ENCODE assay signal across 8 mouse cellular contexts in genomic region chr19:9911314-9911754, GRCm38 (mm10). TPM values are rescaled to one million over a fixed set of nuclear protein-coding genes. Genes with fewer than 3 reads are reported as not detected.
DNase-seq lines count a peak whose midpoint lies in the region; ATAC-seq and TF ChIP-seq lines count a peak whose summit lies in the region.

No protein-coding gene starts in this region.

- peak; percentile 55 for TF ChIP-seq RAD21 in CH12.LX (IDR thresholded peaks at IDR 0.05; ENCODE audit: low read depth, low read length)

- peaks cover 0 to 3% of the 10 kb centered on the region in 2 experiments for H3K36me3 ChIP-seq in CH12.LX (replicated peaks in 1 of 2; ENCODE audit: control insufficient read depth in 1 of 2, insufficient read depth in 1 of 2, low read length in 1 of 2)
- H3K36me3 ChIP-seq in heart, embryonic 14.5 days (ENCODE audit: control insufficient read depth, insufficient read depth, low read length): no peaks in the 10 kb centered on the region
- H3K36me3 ChIP-seq in macrophage (ENCODE audit: inconsistent target): no peaks in the 10 kb centered on the region

- H3K9me3 ChIP-seq in CH12.LX (replicated peaks; ENCODE audit: low read length): no peaks in the 10 kb centered on the region
- no peaks in the 10 kb centered on the region for H3K9me3 ChIP-seq in heart, embryonic 14.5 days (ENCODE audit: control insufficient read depth, low read length)

- H3K27me3 ChIP-seq in CH12.LX (replicated peaks): no peaks in the 10 kb centered on the region
- H3K27me3 ChIP-seq in heart, embryonic 14.5 days (ENCODE audit: control insufficient read depth, insufficient read depth, low read length): no peaks in the 10 kb centered on the region

- in situ Hi-C loops in CH12.LX (cut with MboI; ENCODE audit: low pct_ligation_motif_present, low pct_unique_long_range_greater_than_20kb, low sequenced_read_pairs): loop anchor here (5.0 kb wide), 2 partner anchors 126 to 291 kb away; partner anchors contain the start of genes Fen1 and Tmem258

- H3K79me2 ChIP-seq in CH12.LX (replicated peaks; ENCODE audit: control insufficient read depth, extremely low read depth, insufficient read depth, poor library complexity, severe bottlenecking) (no peaks in the 10 kb centered on the region), macrophage (ENCODE audit: inconsistent target) (peaks cover 16% of the 10 kb centered on the region; the same call in 1 of the 2 replicates)

- H3K4me3 ChIP-seq in CH12.LX (replicated peaks in 1 of 3; ENCODE audit: low read depth in 2 of 3, low read length in 2 of 3, poor library complexity in 1 of 3) (no peak overlapping the region), macrophage (ENCODE audit: inconsistent target) (no peak overlapping the region)
- peak overlapping the region in 1 of 2 experiments; percentile 8; a peak in 1 of 4 replicates for H3K4me3 ChIP-seq in heart, embryonic 14.5 days (ENCODE audit: control insufficient read depth in 1 of 2, insufficient read depth in 1 of 2, low read depth in 1 of 2, low read length in 2 of 2)

- no peak overlapping the region for H3K4me2 ChIP-seq in CH12.LX (ENCODE audit: insufficient read depth, low read depth, poor library complexity, severe bottlenecking)
- H3K4me2 ChIP-seq in heart, embryonic 14.5 days (ENCODE audit: low read length): peak overlapping the region; percentile 35

- no peak for TF ChIP-seq EP300 in CH12.LX (IDR thresholded peaks at IDR 0.05; ENCODE audit: low read length)

- TF ChIP-seq CTCF in CH12.LX (conservative IDR thresholded peaks at IDR 0.05 in 1 of 2, IDR thresholded peaks at IDR 0.05 in 1 of 2; ENCODE audit: low read depth in 2 of 2, low read length in 2 of 2): peak; percentile 76 to 77

- peaks cover 3 to 11% of the 10 kb centered on the region in 2 experiments; a peak in 1 of 4 replicates for H3K4me1 ChIP-seq in CH12.LX (ENCODE audit: control insufficient read depth in 1 of 2, insufficient read depth in 2 of 2)
- H3K4me1 ChIP-seq in heart, embryonic 14.5 days (ENCODE audit: control insufficient read depth in 2 of 2, insufficient read depth in 2 of 2, low read length in 2 of 2): no peaks in the 10 kb centered on the region; a peak in 1 of 4 replicates

- no peak overlapping the region for H3K9ac ChIP-seq in CH12.LX (ENCODE audit: insufficient read depth, low read depth)
- no peak overlapping the region for H3K9ac ChIP-seq in heart, embryonic 14.5 days (ENCODE audit: low read length)

- WGBS in heart, embryonic 14.5 days: 13% methylated on average over 6 of the region's 6 CpGs
- WGBS in macrophage (ENCODE audit: missing documents): 30% methylated on average over 6 of the region's 6 CpGs

- H3K27ac ChIP-seq in CH12.LX (ENCODE audit: insufficient read depth, low read depth) (no peak overlapping the region), macrophage (peak overlapping the region; percentile 98)
- no peak overlapping the region for H3K27ac ChIP-seq in heart, embryonic 14.5 days (replicated peaks in 1 of 2; ENCODE audit: control insufficient read depth in 1 of 2, insufficient read depth in 1 of 2, low read depth in 2 of 2, low read length in 2 of 2)

- DNase-seq in A20 (ENCODE audit: low read depth, low spot score): peak; percentile 83
- DNase-seq in CH12.LX (ENCODE audit: extremely low read depth): peak; percentile 75
- peak; percentile 64 to 84 for DNase-seq in cerebellum, postnatal 10 days
- DNase-seq in kidney, postnatal 10 days: peak; percentile 47
- DNase-seq in skeletal muscle tissue, adult 2 months (ENCODE audit: low read depth, low spot score): peak; percentile 55
- no peak for DNase-seq in layer of hippocampus, adult 9-11 months

- no peak for TF ChIP-seq POLR2A in CH12.LX (IDR thresholded peaks at IDR 0.05; ENCODE audit: low read depth, low read length)

- dilution Hi-C loops in CH12.LX (cut with MboI; ENCODE audit: extremely low pct_ligation_motif_present, extremely low pct_unique_long_range_greater_than_20kb, low sequenced_read_pairs): no loop called here

- no peak for ATAC-seq in heart, embryonic 14.5 days (ENCODE audit: insufficient number of reproducible peaks, insufficient read depth, low FRiP score, low read depth)

TF ChIP-seq in CH12.LX, 34 proteins besides CTCF, POLR2A, EP300 and RAD21:
- TF ChIP-seq MYC (IDR thresholded peaks at IDR 0.05; ENCODE audit: low read depth, low read length) (0 out of 2 replicates have a peak, but pooled peaks have one; percentile 21), GABPA (IDR thresholded peaks at IDR 0.05; ENCODE audit: insufficient replicate concordance, low read depth, low read length) (no peak), SMC3 (IDR thresholded peaks at IDR 0.05; ENCODE audit: low read depth, low read length) (peak; percentile 45), USF1 (IDR thresholded peaks at IDR 0.05; ENCODE audit: low read depth, low read length) (no peak), UBTF (IDR thresholded peaks at IDR 0.05; ENCODE audit: low read depth, low read length) (no peak), ELF1 (IDR thresholded peaks at IDR 0.05; ENCODE audit: low read depth, low read length) (peak; percentile 65)

RNA-seq across cellular contexts. Expression of gene Incenp, which starts 12.0 kb away (rescaled TPM):
- total RNA-seq in CH12.LX (2012; rRNA removed) (73.4 and 84.3 TPM in 2 replicates), CH12.LX (2014; rRNA removed) (58.5 and 63.7 TPM in 2 replicates)
- polyA plus RNA-seq in CH12.LX (2012; ENCODE audit: insufficient read length, low read depth) (201 and 238 TPM in 2 replicates), macrophage (2018) (37.8 to 67.1 TPM (median 51.1 TPM) in 3 replicates)
- polyA plus RNA-seq in heart, embryonic 14.5 days (2014; fragmentation: Nextera tagmentation; extraction: Ambion mirVana): 51.7 and 52.2 TPM in 2 replicates
- total RNA-seq in macrophage (2018; cell fraction: chromatin; rRNA removed): 100 to 1,000 TPM in 13 of 26 experiments, 10 to 100 TPM in 13; 11.0 to 260 (median 108) TPM
- total RNA-seq in macrophage (2018; cell fraction: cytosol; rRNA removed): 10 to 100 TPM; 14.9 to 49.5 (median 37.8) TPM
- total RNA-seq in macrophage (2018; cell fraction: nucleus; rRNA removed): 100 to 1,000 TPM in 2 of 26 experiments, 10 to 100 TPM in 24; 19.3 to 115 (median 57.5) TPM
